Mouse (Mus musculus): Measurements from ENCODE around the gene Pcgf5.

DNA sequence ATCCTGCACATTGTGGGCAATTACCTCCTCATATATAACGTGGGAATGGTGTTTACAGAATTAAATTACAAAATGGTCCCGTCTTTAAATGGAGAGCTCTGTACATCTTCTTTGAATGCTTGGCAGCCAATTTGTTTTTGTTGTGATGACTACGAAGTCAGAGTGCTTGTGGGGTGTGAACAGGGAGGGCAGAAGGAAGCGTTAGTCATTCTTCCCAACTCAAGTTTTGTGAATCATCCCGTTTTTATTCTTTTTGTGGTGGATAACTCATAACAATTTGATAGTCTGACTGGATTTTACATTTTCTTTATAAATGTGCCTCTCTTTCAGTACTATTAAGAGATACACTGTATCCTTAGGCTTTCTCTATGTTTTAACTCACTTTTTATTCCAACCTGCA lies 42.6 kb upstream of the Pcgf5 start:
- TF ChIP-seq EP300 (IDR thresholded peaks at IDR 0.05; ENCODE audit: insufficient read depth, low read depth, low read length) = no peak
- TF ChIP-seq CTCF (IDR thresholded peaks at IDR 0.05; ENCODE audit: low read depth, low read length) = no peak
- no peak for TF ChIP-seq POLR2A (IDR thresholded peaks at IDR 0.05; ENCODE audit: insufficient read depth, low read length)
